Mouse (Mus musculus): Measurements from ENCODE around the gene Ahsa1.

Gene Ahsa1

GRCm38 (mm10) chr12:87305767-87306583, 39.7 kb downstream of the Ahsa1 start:
- TF ChIP-seq GATA4 (IDR thresholded peaks at IDR 0.05; ENCODE audit: insufficient replicate concordance, low read length), result no peak

DNA sequence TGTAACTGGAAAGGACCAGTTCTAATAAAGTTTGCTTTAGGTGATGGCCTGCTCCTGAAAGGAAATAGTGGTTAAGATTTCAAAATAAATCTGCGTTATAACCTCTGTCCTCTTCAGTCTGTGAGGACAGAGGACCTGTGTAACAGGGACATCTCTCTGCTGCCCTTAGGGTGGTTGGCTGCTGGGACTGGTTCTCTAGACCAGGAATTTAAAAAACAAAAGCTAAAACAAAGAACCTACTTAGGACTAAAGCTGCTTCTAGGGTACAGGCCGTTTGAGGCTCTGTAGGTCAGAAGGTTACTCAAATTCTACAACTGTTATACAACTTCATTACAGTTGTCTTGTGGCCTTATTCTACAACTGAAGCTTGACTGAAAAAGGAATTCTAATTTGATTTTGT, 46.8 kb downstream of the Ahsa1 start:
- no peak for TF ChIP-seq GATA4 (IDR thresholded peaks at IDR 0.05; ENCODE audit: insufficient replicate concordance, low read length)

- TF ChIP-seq GATA4 (IDR thresholded peaks at IDR 0.05; ENCODE audit: insufficient replicate concordance, low read length), result no peak
These were observed 51.7 kb downstream of the Ahsa1 start for GRCm38 (mm10) chr12:87317951-87318350.

GRCm38 (mm10) chr12:87319229-87319628, 53.0 kb downstream of the Ahsa1 start:
- no peak for TF ChIP-seq GATA4 (IDR thresholded peaks at IDR 0.05; ENCODE audit: insufficient replicate concordance, low read length)
